Mouse (Mus musculus): Measurements from ENCODE around the gene Mutyh. TPM values are rescaled to one million over a fixed set of nuclear protein-coding genes. Genes with fewer than 3 reads are reported as not detected.

The Mutyh gene
- total and polyA plus RNA-seq, 3 experiments: 6.1 to 17.9 (median 15.9) TPM

DNA sequence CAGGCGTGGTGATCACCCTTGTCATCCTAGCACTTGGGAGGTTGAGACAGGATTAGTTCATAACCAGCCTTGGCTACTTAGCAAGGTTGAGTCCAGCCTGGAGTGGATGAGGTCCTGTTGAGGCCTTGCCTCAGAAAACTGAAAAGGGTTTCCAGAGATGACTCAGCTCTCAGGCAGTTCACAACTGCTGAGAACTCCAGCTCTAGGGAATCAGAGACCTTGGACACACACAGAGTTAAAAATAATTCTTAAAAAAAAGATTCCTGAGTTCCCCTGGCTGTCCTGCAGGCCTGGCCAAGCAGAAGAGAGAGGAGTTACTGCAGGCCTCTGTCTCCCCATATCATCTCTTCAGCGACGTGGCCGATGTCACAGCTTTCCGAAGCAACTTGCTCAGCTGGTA is 7.8 kb downstream of the Mutyh start:
- DNase-seq (ENCODE audit: low spot score): no peak
- Histone ChIP-seq H3K4me3 (ENCODE audit: low read depth, low read length) (no peak overlapping the region), H3K4me1 (ENCODE audit: insufficient read depth, low read depth, low read length) (peaks cover 14% of the 10 kb centered on the region), H3K36me3 (replicated peaks) (peaks cover 62% of the 10 kb centered on the region), H3K27me3 (ENCODE audit: insufficient read depth, low read length) (peaks cover 3% of the 10 kb centered on the region; the same call in 1 of the 2 replicates), H3K9me3 (replicated peaks) (no peaks in the 10 kb centered on the region)
- no peak for TF ChIP-seq CTCF (IDR thresholded peaks at IDR 0.05; ENCODE audit: low read depth, low read length)
- no peak for TF ChIP-seq POLR2AphosphoS5 (IDR thresholded peaks at IDR 0.05; ENCODE audit: insufficient replicate concordance, low read depth, low read length)
- no peak for TF ChIP-seq TAL1 (conservative IDR thresholded peaks at IDR 0.05; ENCODE audit: low read depth, low read length)
- no peak for TF ChIP-seq GATA2 (IDR thresholded peaks at IDR 0.05; ENCODE audit: borderline replicate concordance, low read depth, low read length)
- no peak for TF ChIP-seq GATA1 (IDR thresholded peaks at IDR 0.05; ENCODE audit: borderline replicate concordance, low read length)
- no peak for ATAC-seq (ENCODE audit: extremely low read depth, insufficient number of reproducible peaks, low FRiP score, poor library complexity, severe bottlenecking)

DNA sequence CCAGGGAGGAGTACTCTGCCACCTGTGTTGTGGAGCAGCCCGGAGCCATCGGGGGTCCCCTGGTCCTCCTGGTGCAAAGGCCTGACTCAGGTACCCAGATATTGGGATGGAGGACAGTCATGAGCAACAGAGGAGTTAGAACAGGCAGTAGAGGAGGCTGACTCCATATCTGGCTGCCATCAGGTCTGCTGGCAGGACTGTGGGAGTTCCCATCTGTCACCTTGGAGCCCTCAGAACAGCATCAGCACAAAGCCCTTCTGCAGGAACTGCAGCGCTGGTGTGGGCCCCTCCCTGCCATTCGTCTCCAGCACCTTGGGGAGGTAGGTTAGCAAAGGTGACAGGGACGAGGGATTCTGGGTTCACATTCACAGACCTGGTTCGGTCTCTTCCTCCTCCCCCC is 10.0 kb downstream of the Mutyh start:
- TF ChIP-seq GATA1 (IDR thresholded peaks at IDR 0.05; ENCODE audit: borderline replicate concordance, low read length) (no peak), GATA2 (IDR thresholded peaks at IDR 0.05; ENCODE audit: borderline replicate concordance, low read depth, low read length) (no peak), POLR2AphosphoS5 (IDR thresholded peaks at IDR 0.05; ENCODE audit: insufficient replicate concordance, low read depth, low read length) (no peak), CTCF (IDR thresholded peaks at IDR 0.05; ENCODE audit: low read depth, low read length) (no peak), TAL1 (conservative IDR thresholded peaks at IDR 0.05; ENCODE audit: low read depth, low read length) (no peak)
- H3K4me1 ChIP-seq (ENCODE audit: insufficient read depth, low read depth, low read length): peaks cover 5% of the 10 kb centered on the region
- DNase-seq (ENCODE audit: low spot score): no peak
- H3K27me3 ChIP-seq (ENCODE audit: insufficient read depth, low read length): peaks cover 21% of the 10 kb centered on the region
- peaks cover 48% of the 10 kb centered on the region for H3K36me3 ChIP-seq (replicated peaks)
- H3K9me3 ChIP-seq (replicated peaks): no peaks in the 10 kb centered on the region
- H3K4me3 ChIP-seq (ENCODE audit: low read depth, low read length): no peak overlapping the region
- no peak for ATAC-seq (ENCODE audit: extremely low read depth, insufficient number of reproducible peaks, low FRiP score, poor library complexity, severe bottlenecking)

DNA sequence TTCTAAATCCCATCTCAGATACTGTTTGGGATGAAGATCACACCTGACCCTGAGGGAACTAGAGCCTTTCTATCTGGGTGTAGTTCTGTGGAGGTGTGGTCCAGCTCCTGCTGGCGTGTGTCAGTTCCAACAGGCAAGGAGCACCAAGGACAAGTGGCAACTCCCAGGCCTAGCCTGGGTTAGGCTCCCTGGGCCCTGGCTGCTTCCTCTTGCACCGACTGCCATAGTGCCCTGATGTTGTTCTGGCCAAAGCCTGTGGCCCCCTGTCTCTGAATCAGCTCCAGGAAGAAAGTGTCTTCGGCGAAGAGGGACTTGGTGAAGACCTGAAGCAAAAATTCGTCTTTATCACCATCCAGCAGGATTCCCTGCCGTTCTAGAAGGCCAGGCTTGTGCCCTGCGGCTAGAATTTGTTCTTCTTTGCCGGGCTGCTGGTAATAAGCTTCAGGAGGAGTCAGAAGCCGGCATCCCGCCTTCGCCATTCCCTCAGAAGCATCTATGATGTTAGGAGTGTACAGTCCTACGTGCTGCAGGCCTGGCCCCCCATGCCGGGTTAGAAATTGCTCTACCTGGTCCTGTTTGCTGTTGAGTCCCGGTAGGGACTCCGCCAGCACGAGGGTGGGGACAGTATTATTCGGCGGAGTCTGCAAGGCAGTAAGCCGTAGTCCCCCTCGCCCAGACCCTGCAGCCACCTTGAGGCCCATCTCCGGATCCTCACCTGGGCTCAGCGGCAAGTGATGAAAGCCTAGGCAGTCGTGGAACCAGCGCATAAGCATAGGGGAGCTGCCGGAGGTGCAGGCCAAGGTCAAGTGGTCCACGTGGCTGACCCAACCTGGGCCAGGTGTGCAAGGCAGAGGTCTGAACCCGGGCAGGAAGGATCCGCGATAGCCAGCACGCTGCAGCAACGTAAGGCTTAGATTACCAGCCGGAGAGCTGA is 12.7 kb downstream of the Mutyh start:
- no peak for ATAC-seq (ENCODE audit: extremely low read depth, insufficient number of reproducible peaks, low FRiP score, poor library complexity, severe bottlenecking)
- Histone ChIP-seq H3K36me3 (replicated peaks) (peaks cover 35% of the 10 kb centered on the region), H3K27me3 (ENCODE audit: insufficient read depth, low read length) (peaks cover 35% of the 10 kb centered on the region), H3K9me3 (replicated peaks) (no peaks in the 10 kb centered on the region), H3K4me3 (ENCODE audit: low read depth, low read length) (no peak overlapping the region), H3K4me1 (ENCODE audit: insufficient read depth, low read depth, low read length) (peaks cover 5% of the 10 kb centered on the region)
- TF ChIP-seq GATA1 (IDR thresholded peaks at IDR 0.05; ENCODE audit: borderline replicate concordance, low read length) (no peak), TAL1 (conservative IDR thresholded peaks at IDR 0.05; ENCODE audit: low read depth, low read length) (no peak), CTCF (IDR thresholded peaks at IDR 0.05; ENCODE audit: low read depth, low read length) (no peak), GATA2 (IDR thresholded peaks at IDR 0.05; ENCODE audit: borderline replicate concordance, low read depth, low read length) (no peak), POLR2AphosphoS5 (IDR thresholded peaks at IDR 0.05; ENCODE audit: insufficient replicate concordance, low read depth, low read length) (no peak)
- no peak for DNase-seq (ENCODE audit: low spot score)

DNA sequence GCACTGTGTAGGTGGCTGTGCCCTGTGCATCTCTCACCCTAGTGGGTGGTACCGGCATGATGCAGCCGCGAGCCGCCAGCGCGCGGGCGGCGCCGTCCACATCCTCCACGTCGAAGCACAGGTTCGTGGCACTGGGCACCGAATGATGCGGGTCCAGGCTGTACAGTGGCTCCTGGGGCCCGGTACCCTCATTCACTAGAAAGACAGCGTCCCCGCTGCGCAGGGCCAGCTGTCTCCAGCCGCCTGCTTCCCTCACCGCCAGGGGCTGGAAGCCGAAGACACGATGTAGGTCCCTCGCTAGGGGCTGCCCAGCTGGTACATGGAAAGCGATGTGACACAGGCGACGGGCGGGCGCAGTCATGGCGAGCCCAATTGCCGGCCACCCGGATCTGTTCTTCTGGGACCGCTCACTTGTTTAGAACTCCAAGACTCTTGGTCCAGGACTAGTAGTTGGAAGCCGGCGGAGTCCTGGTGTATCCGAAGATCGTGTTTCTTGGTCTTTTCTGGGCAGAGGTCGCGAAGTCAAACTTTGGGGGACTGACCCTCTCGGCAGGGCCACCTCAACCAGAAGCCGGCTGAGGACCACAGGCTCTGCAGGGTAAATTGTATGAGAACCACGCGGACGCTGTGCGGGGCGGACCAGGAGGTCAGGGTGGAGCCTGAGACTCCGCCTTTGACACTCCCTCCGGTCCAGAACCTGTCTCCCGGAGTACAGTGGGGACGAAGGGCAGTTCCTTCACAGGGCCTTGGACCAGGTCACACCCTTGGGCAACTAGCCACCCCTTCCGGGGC is 13.6 kb downstream of the Mutyh start:
- peaks cover 27% of the 10 kb centered on the region for H3K36me3 ChIP-seq (replicated peaks)
- H3K9me3 ChIP-seq (replicated peaks): no peaks in the 10 kb centered on the region
- peaks cover 5% of the 10 kb centered on the region for H3K4me1 ChIP-seq (ENCODE audit: insufficient read depth, low read depth, low read length)
- ATAC-seq (ENCODE audit: extremely low read depth, insufficient number of reproducible peaks, low FRiP score, poor library complexity, severe bottlenecking) (no peak), DNase-seq (ENCODE audit: low spot score) (no peak)
- TF ChIP-seq CTCF (IDR thresholded peaks at IDR 0.05; ENCODE audit: low read depth, low read length) (no peak), TAL1 (conservative IDR thresholded peaks at IDR 0.05; ENCODE audit: low read depth, low read length) (no peak), GATA1 (IDR thresholded peaks at IDR 0.05; ENCODE audit: borderline replicate concordance, low read length) (no peak), POLR2AphosphoS5 (IDR thresholded peaks at IDR 0.05; ENCODE audit: insufficient replicate concordance, low read depth, low read length) (no peak), GATA2 (IDR thresholded peaks at IDR 0.05; ENCODE audit: borderline replicate concordance, low read depth, low read length) (no peak)
- peaks cover 38% of the 10 kb centered on the region for H3K27me3 ChIP-seq (ENCODE audit: insufficient read depth, low read length)
- H3K4me3 ChIP-seq (ENCODE audit: low read depth, low read length): no peak overlapping the region; the same call in 1 of the 2 replicates

DNA sequence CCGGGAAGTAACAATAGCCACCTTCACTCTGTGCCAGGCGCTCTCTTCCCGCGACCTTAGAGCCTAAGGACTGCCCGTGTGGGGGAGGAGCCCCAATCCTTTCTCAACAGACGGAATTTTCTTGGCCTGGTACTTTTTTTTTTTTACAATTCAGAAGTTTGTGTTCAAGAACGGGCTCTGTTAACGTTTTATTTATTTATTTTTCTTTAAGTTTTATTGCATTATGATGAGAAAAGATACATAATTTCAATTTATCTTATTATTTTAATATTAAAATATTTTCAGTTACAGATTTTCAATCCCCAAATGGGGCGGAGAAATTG is 14.1 kb downstream of the Mutyh start, which contains the start of gene Hpdl:
Gene Hpdl, minus strand, starts transcription at position 14 of the 323 bp plus-strand sequence.
- no peaks in the 10 kb centered on the region for H3K9me3 ChIP-seq (replicated peaks)
- peaks cover 38% of the 10 kb centered on the region for H3K27me3 ChIP-seq (ENCODE audit: insufficient read depth, low read length)
- ATAC-seq (ENCODE audit: extremely low read depth, insufficient number of reproducible peaks, low FRiP score, poor library complexity, severe bottlenecking): no peak
- H3K4me3 ChIP-seq (ENCODE audit: low read depth, low read length): no peak within 1 kb of the TSS; the same call in 1 of the 2 replicates
- peaks cover 22% of the 10 kb centered on the region for H3K36me3 ChIP-seq (replicated peaks)
- DNase-seq (ENCODE audit: low spot score): no peak
- TF ChIP-seq CTCF (IDR thresholded peaks at IDR 0.05; ENCODE audit: low read depth, low read length): no peak
- no peak for TF ChIP-seq POLR2AphosphoS5 (IDR thresholded peaks at IDR 0.05; ENCODE audit: insufficient replicate concordance, low read depth, low read length)
- no peak for TF ChIP-seq TAL1 (conservative IDR thresholded peaks at IDR 0.05; ENCODE audit: low read depth, low read length)
- TF ChIP-seq GATA2 (IDR thresholded peaks at IDR 0.05; ENCODE audit: borderline replicate concordance, low read depth, low read length): no peak
- no peak for TF ChIP-seq GATA1 (IDR thresholded peaks at IDR 0.05; ENCODE audit: borderline replicate concordance, low read length)
- peaks cover 5% of the 10 kb centered on the region for H3K4me1 ChIP-seq (ENCODE audit: insufficient read depth, low read depth, low read length)
